Mouse (Mus musculus) kidney, embryonic 15.5 days (tissue): Measurements from ENCODE around the gene Pnma1. TPM values are rescaled to one million over a fixed set of nuclear protein-coding genes. Genes with fewer than 3 reads are reported as not detected.

Experiments
- ATAC-seq: fragments of 200-750 bp; cut with Nextera tagmentation; replicated peaks from 2 replicates; pipeline ENCODE4 v1.8.0; 2017; ENCODE audit warnings: moderate TSS enrichment; ENCODE audit not compliant: low FRiP score
- H3K27ac ChIP-seq: fragments of 300-500 bp; sonication (generic); 2 replicates; pipeline ENCODE4 v1.5.1; 2015; ENCODE audit warnings: mild to moderate bottlenecking, inconsistent platforms
- H3K27me3 ChIP-seq: fragments of 300-500 bp; sonication (generic); 2 replicates; pipeline ENCODE4 v1.6.1; 2015; ENCODE audit warnings: inconsistent platforms
- H3K36me3 ChIP-seq: fragments of 300-500 bp; sonication (generic); 2 replicates; pipeline ENCODE4 v1.6.1; 2015; ENCODE audit warnings: inconsistent platforms
- H3K4me1 ChIP-seq: fragments of 300-500 bp; sonication (generic); 2 replicates; pipeline ENCODE4 v1.6.1; 2015; ENCODE audit warnings: inconsistent platforms
- H3K4me2 ChIP-seq: fragments of 300-500 bp; sonication (generic); 2 replicates; pipeline ENCODE4 v1.6.1; 2015; ENCODE audit warnings: moderate library complexity, mild to moderate bottlenecking, inconsistent platforms
- H3K4me3 ChIP-seq: fragments of 300-500 bp; sonication (generic); replicated peaks from 2 replicates; pipeline ENCODE4 v1.5.1; 2015; ENCODE audit warnings: mild to moderate bottlenecking, inconsistent platforms
- H3K9ac ChIP-seq: fragments of 300-500 bp; sonication (generic); 2 replicates; pipeline ENCODE4 v1.6.1; 2015; ENCODE audit warnings: mild to moderate bottlenecking, inconsistent platforms
- H3K9me3 ChIP-seq: fragments of 300-500 bp; sonication (generic); replicated peaks from 2 replicates; pipeline ENCODE4 v1.6.1; 2016; ENCODE audit warnings: inconsistent platforms
- WGBS: fragments of 180-500 bp; shearing (Covaris S2); methylation state at CpG from one replicate; pipeline ENCODE4 v1.1.7; 2015; ENCODE audit warnings: mixed read lengths; 5-methylcytosine and 5-hydroxymethylcytosine counted together
- polyA plus RNA-seq: library from polyadenylated mRNA; unstranded; fragments of >200 nt; fragmentation: Nextera tagmentation; extraction: Ambion mirVana; gene quantifications from 2 replicates; pipeline ENCODE4 v1.2.1, GENCODE M21; 2015

Pnma1 gene
- polyA plus RNA-seq, 1 experiment from 2014 or later = 1.00 TPM

DNA sequence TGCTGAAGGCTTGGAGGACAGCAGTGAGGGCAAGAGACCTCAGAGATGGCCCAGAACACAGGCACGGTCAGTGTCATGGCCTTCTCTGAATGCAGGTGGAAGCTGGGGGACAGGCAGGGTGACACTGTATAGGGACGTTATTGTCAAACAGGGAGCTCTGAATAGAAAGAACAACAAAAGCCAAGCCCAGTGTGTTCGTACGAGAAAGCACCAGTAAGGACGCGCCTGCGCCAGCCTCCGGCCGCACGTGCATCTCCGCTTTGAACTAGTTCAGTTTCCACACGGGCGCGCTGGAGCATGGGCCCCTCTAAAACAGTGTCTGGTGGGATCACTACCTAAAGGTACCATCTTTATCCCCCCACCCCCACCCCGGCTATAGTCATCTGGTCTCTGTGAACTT lies 1.7 kb upstream of the Pnma1 start:
- Histone ChIP-seq H3K9me3 (no peaks in the 10 kb centered on the region), H3K4me1 (peaks cover 24% of the 10 kb centered on the region), H3K4me3 (no peak overlapping the region), H3K9ac (no peak overlapping the region), H3K36me3 (peaks cover 53% of the 10 kb centered on the region), H3K27me3 (no peaks in the 10 kb centered on the region), H3K4me2 (no peak overlapping the region), H3K27ac (no peak overlapping the region)
- no peak for ATAC-seq
- 93% methylated on average over 15 of the region's 15 CpGs for WGBS

DNA sequence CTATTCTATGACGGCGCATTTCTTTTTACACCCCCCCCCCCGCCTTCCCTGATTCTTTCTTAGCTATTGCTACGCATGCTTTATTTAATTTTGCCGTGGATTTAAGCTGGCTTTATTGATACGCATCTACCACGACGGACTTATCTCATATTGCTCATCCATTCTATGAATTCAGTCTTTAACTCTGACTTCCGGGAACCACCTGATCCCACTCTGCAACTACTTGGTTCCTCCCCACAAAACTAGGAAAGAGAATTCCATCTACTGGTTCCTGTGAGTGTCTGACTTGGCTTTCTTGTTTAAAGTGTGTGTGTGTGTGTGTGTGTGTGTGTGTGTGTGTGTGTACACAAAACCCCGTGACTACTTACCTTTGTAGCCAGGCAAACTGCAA lies 328 bp upstream of the Pnma1 start:
- no peak overlapping the region for H3K27ac ChIP-seq
- H3K27me3 ChIP-seq = no peaks in the 10 kb centered on the region
- WGBS = 20% methylated on average over 10 of the region's 10 CpGs
- H3K4me3 ChIP-seq = peak overlapping the region; percentile 56
- peak overlapping the region; percentile 43; the same call in 1 of the 2 replicates for H3K9ac ChIP-seq
- peaks cover 24% of the 10 kb centered on the region for H3K4me1 ChIP-seq
- peak overlapping the region; percentile 89 for H3K4me2 ChIP-seq
- H3K36me3 ChIP-seq = peaks cover 44% of the 10 kb centered on the region
- ATAC-seq = no peak
- H3K9me3 ChIP-seq = no peaks in the 10 kb centered on the region

DNA sequence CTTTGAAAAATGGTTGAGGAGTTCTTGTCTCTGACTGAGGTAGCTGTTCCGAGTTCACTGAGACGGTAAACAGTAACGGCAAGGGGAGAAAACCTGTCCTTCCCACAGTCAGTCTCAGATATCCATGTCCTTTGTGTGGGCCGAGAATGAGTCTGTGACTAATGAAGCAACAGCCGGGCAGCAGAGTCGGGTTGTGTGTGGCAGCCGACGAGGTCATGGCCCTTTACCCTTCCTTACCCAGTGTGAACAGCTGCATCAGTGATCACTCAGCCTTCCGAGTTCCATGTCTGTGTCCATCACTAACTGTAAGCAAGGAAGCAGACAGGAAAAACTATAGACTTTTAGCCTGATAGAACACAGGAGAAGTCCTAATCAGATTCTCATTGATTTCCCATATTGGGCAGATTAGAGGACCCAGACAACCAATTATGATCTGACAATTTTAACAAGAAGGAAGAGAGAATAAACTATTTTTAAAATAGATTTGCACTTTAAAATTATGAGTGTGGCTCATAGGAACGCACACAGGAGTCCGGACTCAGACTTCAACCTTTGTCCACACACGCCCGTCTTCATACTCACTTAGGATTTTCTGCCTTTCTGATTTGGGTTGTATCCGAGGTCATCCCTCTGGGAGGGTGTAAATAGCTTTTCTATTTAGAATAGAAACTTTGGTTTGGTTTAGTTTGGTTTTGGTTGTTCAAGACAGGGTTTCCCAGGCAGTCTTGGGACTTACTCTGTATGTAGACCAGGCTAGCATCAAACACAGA lies 5.8 kb downstream of the Pnma1 start:
- Histone ChIP-seq H3K9ac (no peak overlapping the region), H3K4me3 (no peak overlapping the region), H3K9me3 (no peaks in the 10 kb centered on the region), H3K36me3 (peaks cover 29% of the 10 kb centered on the region), H3K4me1 (no peaks in the 10 kb centered on the region), H3K27ac (no peak overlapping the region), H3K27me3 (no peaks in the 10 kb centered on the region), H3K4me2 (no peak overlapping the region)
- 48% methylated on average over 14 of the region's 14 CpGs for WGBS
- no peak; the same call in 1 of the 2 replicates for ATAC-seq

DNA sequence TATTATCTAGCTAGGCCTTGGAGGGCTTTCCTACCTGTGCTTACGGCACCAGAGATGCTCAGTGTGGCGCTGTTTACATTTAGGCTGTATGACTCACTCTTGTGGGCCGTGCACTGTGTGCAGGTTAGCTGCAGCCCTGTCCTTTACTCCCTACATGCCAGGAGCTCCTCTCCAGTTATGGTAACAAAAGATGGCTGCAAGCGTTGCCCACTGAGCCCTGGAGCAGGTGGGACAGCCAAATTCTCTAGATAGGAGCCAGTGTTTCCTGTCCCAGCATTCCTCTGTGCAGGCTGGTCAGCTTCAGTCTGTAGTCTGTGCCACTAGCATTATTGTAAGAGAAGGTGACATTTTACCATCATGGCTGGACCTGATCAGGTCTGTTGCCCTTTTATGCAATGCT lies 7.0 kb downstream of the Pnma1 start:
- Histone ChIP-seq H3K9ac (no peak overlapping the region), H3K27ac (no peak overlapping the region), H3K36me3 (peaks cover 28% of the 10 kb centered on the region), H3K4me2 (no peak overlapping the region), H3K9me3 (no peaks in the 10 kb centered on the region), H3K4me1 (no peaks in the 10 kb centered on the region), H3K4me3 (no peak overlapping the region), H3K27me3 (no peaks in the 10 kb centered on the region)
- no peak for ATAC-seq
- 88% methylated on average over 4 of the region's 4 CpGs for WGBS

DNA sequence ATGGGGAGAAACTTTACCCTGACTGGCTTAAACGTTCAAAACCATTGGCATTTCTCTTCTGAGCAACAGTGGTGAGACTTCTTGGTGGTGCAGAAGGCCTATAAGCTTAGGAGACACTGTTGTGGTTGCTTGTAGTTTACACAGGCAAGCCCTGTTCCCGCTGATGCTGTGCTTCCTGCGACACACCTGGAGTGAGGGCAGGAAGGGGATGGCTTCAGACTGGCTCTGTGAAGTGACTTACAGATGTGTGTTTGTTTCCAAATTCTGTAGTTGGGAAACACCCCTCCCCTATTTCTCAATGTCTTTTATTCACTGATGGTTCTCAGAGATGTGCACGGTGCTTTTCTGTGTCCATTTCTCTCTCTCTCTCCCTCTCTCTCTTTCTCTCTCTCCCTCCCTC lies 8.2 kb downstream of the Pnma1 start:
- Histone ChIP-seq H3K9ac (no peak overlapping the region), H3K4me1 (no peaks in the 10 kb centered on the region), H3K4me2 (no peak overlapping the region), H3K36me3 (peaks cover 39% of the 10 kb centered on the region), H3K27ac (no peak overlapping the region), H3K9me3 (no peaks in the 10 kb centered on the region), H3K4me3 (no peak overlapping the region), H3K27me3 (no peaks in the 10 kb centered on the region)
- no peak for ATAC-seq
- WGBS = 74% methylated on average over 4 of the region's 4 CpGs

DNA sequence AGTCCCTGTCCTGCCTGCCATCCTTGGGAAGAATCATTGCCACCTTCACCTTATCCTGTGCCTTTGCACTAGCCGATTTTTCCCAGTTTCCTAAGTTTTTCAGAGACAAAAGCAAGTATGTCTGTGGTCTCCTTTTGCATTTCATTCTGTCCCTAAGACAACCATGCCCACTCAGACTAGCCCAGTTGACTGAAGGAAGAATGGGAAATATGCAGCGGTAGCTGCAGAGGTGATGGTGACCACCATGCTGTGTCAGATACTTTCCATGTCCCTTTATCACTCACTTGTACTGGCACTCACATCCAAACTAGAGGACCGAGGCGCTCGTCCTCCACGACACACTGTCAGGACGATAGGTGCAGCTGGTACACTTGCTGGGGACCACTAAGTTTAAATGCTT lies 11.2 kb downstream of the Pnma1 start:
- Histone ChIP-seq H3K27me3 (no peaks in the 10 kb centered on the region), H3K36me3 (peaks cover 37% of the 10 kb centered on the region), H3K27ac (no peak overlapping the region), H3K4me2 (no peak overlapping the region), H3K4me3 (no peak overlapping the region), H3K9me3 (no peaks in the 10 kb centered on the region), H3K4me1 (no peaks in the 10 kb centered on the region), H3K9ac (no peak overlapping the region)
- 93% methylated on average over 7 of the region's 7 CpGs for WGBS
- ATAC-seq = no peak

DNA sequence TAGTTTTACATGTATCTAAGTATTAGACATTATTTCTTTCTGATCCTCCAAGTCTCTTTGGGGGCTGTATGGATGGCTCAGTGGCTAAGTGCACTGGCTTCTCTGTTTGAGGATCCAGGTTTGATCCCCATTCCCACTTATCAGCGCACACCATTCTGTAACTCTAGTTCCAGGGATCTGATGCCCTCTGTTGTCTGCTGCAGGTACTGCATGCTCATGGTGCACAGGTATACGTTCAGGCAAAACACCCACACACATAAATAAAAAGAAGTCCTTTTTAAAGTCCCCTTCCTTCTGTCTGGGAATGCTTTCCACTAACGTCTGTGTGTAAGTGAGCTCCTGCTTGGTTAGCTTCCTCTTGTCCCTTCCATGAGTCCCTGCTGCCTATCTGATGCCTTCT lies 16.0 kb downstream of the Pnma1 start:
- peaks cover 55% of the 10 kb centered on the region for H3K36me3 ChIP-seq
- WGBS = 66% methylated on average over 3 of the region's 3 CpGs

DNA sequence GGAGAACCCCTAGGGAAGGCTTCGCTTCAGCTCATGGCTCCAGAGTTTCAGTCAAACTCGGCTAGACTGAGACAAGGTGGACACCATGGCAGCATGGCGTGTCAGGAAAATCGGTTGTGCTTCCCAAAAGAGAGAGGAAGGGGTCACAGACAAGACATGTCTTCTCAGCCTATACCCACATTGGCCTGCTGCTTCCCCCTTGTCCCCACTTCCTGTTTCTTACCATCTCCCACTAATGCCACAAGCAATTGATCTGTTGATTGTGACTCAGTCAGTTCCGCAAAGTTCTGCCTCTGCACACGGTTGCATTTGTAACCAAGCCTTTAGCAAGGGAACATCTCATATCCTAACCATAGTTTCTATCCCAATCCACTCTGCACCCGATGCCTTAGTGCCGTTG lies 18.4 kb downstream of the Pnma1 start:
- WGBS = 88% methylated on average over 8 of the region's 8 CpGs
- Histone ChIP-seq H3K4me3 (no peak overlapping the region), H3K9ac (no peak overlapping the region), H3K27ac (no peak overlapping the region), H3K9me3 (no peaks in the 10 kb centered on the region), H3K4me2 (no peak overlapping the region), H3K27me3 (no peaks in the 10 kb centered on the region), H3K4me1 (no peaks in the 10 kb centered on the region), H3K36me3 (peaks cover 42% of the 10 kb centered on the region)
- no peak for ATAC-seq

More for the DNA sequence above, 16.0 kb downstream of the Pnma1 start:
- Histone ChIP-seq H3K9ac (no peak overlapping the region), H3K27me3 (no peaks in the 10 kb centered on the region), H3K4me1 (no peaks in the 10 kb centered on the region), H3K4me3 (no peak overlapping the region), H3K27ac (no peak overlapping the region), H3K4me2 (no peak overlapping the region), H3K9me3 (no peaks in the 10 kb centered on the region)
- no peak for ATAC-seq

DNA sequence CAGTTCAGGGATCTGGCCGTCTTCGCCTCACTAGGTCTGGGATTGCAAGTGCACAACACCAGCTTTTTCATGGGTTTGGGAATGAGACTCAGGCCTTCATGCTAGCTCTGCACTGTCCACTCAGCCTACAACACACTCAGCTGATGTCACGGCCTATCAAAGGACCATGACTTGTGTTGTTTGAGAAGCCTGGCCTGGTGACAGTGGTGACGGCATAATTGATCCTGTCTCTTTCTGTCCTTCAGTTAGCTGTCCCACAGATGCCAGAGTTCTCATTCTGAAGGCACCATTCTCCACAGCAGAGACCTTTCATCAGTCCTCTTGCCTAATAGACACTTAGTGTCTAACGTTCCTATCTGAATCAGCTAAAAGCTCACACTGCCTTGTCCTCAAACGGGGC lies 19.7 kb downstream of the Pnma1 start:
- Histone ChIP-seq H3K27ac (no peak overlapping the region), H3K36me3 (peaks cover 44% of the 10 kb centered on the region), H3K9me3 (no peaks in the 10 kb centered on the region), H3K9ac (no peak overlapping the region), H3K27me3 (no peaks in the 10 kb centered on the region), H3K4me2 (no peak overlapping the region), H3K4me1 (no peaks in the 10 kb centered on the region), H3K4me3 (no peak overlapping the region)
- 85% methylated on average over 6 of the region's 6 CpGs for WGBS
- ATAC-seq = no peak

DNA sequence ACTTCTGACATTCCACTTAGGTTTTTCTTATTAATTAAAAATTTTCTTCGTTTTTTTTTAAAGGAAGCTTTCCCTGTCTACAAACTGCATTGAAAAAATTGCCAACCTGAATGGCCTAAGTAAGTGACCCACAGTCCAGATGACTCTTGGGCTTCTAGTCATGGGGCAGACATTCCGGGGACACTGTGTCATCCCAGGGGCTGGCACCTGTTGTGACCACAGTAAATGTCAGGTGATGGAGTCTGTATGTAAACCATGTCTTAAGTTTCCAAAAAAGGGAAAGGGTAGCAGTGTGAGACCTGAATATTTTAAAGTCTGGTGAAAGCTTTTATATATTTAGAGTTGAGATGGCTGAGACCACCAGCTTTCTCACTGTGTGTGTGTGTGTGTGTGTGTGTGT lies 21.4 kb downstream of the Pnma1 start:
- H3K9me3 ChIP-seq = no peaks in the 10 kb centered on the region
- no peaks in the 10 kb centered on the region for H3K27me3 ChIP-seq
- no peak overlapping the region for H3K9ac ChIP-seq
- no peak overlapping the region for H3K27ac ChIP-seq
- 90% methylated on average over 2 of the region's 2 CpGs for WGBS
- H3K4me1 ChIP-seq = no peaks in the 10 kb centered on the region
- no peak for ATAC-seq
- no peak overlapping the region for H3K4me3 ChIP-seq
- peaks cover 39% of the 10 kb centered on the region for H3K36me3 ChIP-seq
- H3K4me2 ChIP-seq = no peak overlapping the region

DNA sequence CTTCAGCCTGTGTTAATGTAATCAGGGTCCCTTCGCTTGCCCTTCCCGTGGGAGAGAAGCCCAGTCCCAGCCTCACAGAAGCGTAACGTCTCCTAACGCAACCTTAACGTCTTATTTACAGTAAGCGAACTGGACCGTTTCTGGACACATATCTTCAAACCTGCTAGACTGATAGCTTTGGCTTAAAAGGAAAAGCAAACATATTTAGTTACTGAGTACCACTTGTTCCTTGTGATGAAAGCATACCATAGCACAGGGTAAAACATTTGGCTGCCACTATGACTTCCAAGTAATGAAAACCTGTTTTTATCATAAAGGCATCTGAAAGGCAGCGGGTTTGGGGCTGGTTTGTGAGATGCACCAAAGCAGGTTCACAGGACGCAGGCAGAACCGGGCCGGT lies 22.4 kb downstream of the Pnma1 start:
- no peak for ATAC-seq
- H3K4me2 ChIP-seq = no peak overlapping the region
- peaks cover 34% of the 10 kb centered on the region for H3K36me3 ChIP-seq
- H3K27me3 ChIP-seq = no peaks in the 10 kb centered on the region
- H3K9ac ChIP-seq = no peak overlapping the region
- H3K4me3 ChIP-seq = no peak overlapping the region
- no peaks in the 10 kb centered on the region for H3K9me3 ChIP-seq
- H3K4me1 ChIP-seq = no peaks in the 10 kb centered on the region
- H3K27ac ChIP-seq = no peak overlapping the region
- 70% methylated on average over 12 of the region's 12 CpGs for WGBS

DNA sequence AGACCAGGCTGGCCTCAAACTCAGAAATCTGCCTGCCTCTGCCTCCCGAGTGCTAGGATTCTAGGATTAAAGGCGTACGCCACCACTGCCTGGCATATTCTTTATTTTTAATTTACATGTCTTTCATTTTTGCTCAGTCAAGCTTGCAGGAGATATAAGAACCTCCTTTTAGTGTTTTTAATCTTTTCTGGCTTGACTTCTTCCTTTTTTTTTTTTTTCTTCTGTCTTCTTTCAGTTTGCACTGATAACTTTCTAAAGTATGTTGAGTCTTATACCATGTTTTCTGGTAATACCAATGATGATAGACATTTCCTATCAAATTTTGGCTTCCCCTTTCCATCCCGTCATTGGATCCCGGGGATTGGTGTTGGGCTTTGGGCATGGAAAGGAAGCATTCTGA lies 28.7 kb downstream of the Pnma1 start:
- Histone ChIP-seq H3K4me1 (peaks cover 7% of the 10 kb centered on the region), H3K4me3 (no peak overlapping the region), H3K27ac (no peak overlapping the region), H3K36me3 (no peaks in the 10 kb centered on the region), H3K9me3 (no peaks in the 10 kb centered on the region), H3K9ac (no peak overlapping the region), H3K27me3 (no peaks in the 10 kb centered on the region), H3K4me2 (no peak overlapping the region)
- 93% methylated on average over 5 of the region's 5 CpGs for WGBS
- no peak for ATAC-seq
